ENCODE assay signal across 8 mouse cellular contexts in the genomic region with DNA sequence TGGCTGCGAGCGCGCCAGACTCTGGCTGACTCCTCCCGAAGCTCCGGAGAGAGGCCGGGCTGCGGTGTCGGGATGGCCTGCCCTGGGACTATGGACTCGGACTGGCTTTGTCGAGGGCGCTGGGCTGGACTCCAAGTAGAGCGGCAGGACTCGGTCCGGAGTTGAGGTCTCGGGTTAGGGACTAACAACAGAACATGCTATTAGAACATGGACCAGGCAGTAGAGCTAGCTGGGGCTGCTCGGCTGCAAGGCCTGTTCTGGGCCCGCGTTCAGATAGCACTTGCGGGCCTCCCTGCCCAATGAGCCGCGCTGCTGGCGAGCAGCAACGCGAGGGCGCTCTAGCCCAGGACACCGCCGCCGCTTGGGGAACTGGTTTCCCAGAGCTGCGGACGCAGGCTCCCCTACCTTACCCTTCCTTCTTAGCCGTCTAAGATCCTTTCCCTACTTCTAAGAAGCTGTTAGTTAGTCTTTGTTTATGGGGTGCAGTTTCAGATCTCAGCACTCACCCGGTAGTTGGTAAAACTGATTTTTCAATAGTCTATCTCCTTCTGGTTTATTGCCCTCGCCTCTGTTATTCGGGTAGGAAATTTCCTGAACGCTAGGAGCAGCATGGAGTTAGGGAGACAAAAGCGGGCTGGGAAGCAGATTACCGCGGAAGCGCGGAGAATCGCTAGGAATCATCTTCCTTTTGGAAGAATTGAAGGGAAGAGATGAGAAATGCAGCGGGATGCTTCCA. TPM values are rescaled to one million over a fixed set of nuclear protein-coding genes. Genes with fewer than 3 reads are reported as not detected.
DNase-seq lines count a peak whose midpoint lies in the region; ATAC-seq lines count a peak whose summit lies in the region.

No protein-coding gene starts in this region.

- H3K36me3 ChIP-seq in midbrain, embryonic 13.5 days = no peaks in the 10 kb centered on the region

- peak overlapping the region; percentile 47 for H3K9ac ChIP-seq in midbrain, embryonic 13.5 days (replicated peaks)

- ATAC-seq in hematopoietic stem cell, adult 5-6 weeks (replicated peaks in 1 of 2; ENCODE audit: insufficient read depth in 1 of 2, low FRiP score in 2 of 2, low TSS enrichment in 1 of 2, low read depth in 1 of 2, poor library complexity in 2 of 2, severe bottlenecking in 2 of 2) = peak; percentile 98
- ATAC-seq in midbrain, embryonic 13.5 days = peak; percentile 98

- no peaks in the 10 kb centered on the region for H3K9me3 ChIP-seq in midbrain, embryonic 13.5 days

- peak overlapping the region; percentile 47; the same call in 1 of the 2 replicates for H3K27ac ChIP-seq in midbrain, embryonic 13.5 days

- H3K4me3 ChIP-seq in midbrain, embryonic 13.5 days (replicated peaks) = peak overlapping the region; percentile 32

- peaks cover 74% of the 10 kb centered on the region for H3K27me3 ChIP-seq in midbrain, embryonic 13.5 days

- under 1% methylated on average over 42 of the region's 42 CpGs for WGBS in midbrain, embryonic 13.5 days

- peak; percentile 67 for DNase-seq in layer of hippocampus, adult 11-12 months (ENCODE audit: low spot score)
- no peak for DNase-seq in layer of hippocampus, adult 9-10 months (ENCODE audit: low spot score)
- DNase-seq in embryo, embryonic 11.5 days (ENCODE audit: low read depth, low spot score) = peak; percentile 62
- peak; percentile 49 to 76 for DNase-seq in layer of hippocampus, adult 8-10 months (ENCODE audit: low spot score in 2 of 2)
- DNase-seq in MN1 (ENCODE audit: low spot score) (no peak), adipocyte (ENCODE audit: low spot score) (no peak)

- peak overlapping the region; percentile 54 for H3K4me2 ChIP-seq in midbrain, embryonic 13.5 days (replicated peaks)

- peaks cover 8% of the 10 kb centered on the region; the same call in 1 of the 2 replicates for H3K4me1 ChIP-seq in midbrain, embryonic 13.5 days (replicated peaks)

RNA-seq across cellular contexts. Expression of a gene that starts 6.5 kb away (rescaled TPM):
- not detected in 2 replicates for total RNA-seq in hematopoietic stem cell, adult 5-6 weeks (2017)
- 10 to 100 TPM in 3 of 4 experiments, 1 to 10 TPM in 1; 6.2 to 16.4 (median 10.8) TPM for total RNA-seq in layer of hippocampus, adult 8-10 months (2022)
- polyA plus RNA-seq in midbrain, embryonic 13.5 days (2015; fragmentation: Nextera tagmentation; extraction: Ambion mirVana) = 0.15 TPM in 1 of 2 replicates, not detected in the other

RNA-seq across cellular contexts. Expression of a gene that starts 9.0 kb away (rescaled TPM):
- total RNA-seq in hematopoietic stem cell, adult 5-6 weeks (2017) = not detected in 2 replicates
- 100 to 1,000 TPM; 124 to 133 (median 128) TPM for total RNA-seq in layer of hippocampus, adult 8-10 months (2022)
- polyA plus RNA-seq in midbrain, embryonic 13.5 days (2015; fragmentation: Nextera tagmentation; extraction: Ambion mirVana) = 0.63 and 6.4 TPM in 2 replicates

Comparison
In these comparisons a context has a peak if more than half of its experiments do, and no peak if none do; other contexts are left out.
1. DNase-seq: peak in layer of hippocampus, adult 11-12 months (single experiment), embryo, embryonic 11.5 days (single experiment) and layer of hippocampus, adult 8-10 months (2 of 2); none in layer of hippocampus, adult 9-10 months (single experiment), MN1 (single experiment) and adipocyte (single experiment).
2. RNA of a gene that starts 9.0 kb away (total RNA-seq): 124 to 133 TPM in layer of hippocampus, adult 8-10 months; not detected in hematopoietic stem cell, adult 5-6 weeks; every median in the first group is over 100 times any median in the second.